Mouse (Mus musculus): Measurements from ENCODE around the gene Nfatc3.

DNA sequence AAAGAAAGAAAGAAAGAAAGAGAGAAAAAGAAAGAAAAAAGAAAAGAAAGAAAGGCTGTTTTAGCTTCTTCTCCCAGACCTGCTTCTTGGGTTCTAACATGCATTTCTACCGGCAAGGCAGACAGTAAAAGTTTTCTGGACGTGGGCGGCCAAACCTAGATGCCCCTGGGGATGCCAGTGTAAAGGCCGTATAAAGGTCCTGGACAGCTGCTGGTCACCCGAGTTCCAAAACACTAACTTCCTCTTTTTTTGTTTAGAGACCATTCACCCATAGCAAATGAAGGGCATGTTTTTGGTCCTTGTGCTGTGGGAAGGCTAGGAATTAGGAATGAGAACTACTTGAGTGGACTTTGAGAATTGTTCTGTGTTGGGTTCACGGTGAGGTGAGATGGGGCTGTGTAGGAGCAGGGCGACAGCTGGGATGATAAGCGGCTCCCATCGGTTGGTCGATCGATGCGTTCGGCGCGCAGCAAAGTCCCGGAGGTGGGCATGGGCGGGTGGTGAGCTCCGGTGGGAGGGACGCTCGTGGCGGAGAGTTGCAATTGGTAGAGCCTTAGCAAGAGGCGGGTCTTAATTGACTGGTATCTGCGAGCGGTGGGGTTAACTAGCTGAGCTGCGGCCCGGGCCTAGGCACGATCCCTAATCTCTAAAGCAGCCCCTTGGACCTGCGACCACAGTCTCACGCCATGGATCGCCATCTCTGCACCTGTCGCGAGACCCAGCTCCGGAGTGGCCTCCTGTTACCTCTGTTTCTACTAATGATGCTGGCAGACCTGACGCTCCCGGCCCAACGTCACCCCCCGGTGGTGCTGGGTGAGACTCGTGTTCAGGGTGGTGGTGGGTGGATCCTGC lies 91.4 kb downstream of the Nfatc3 start, which contains the start of gene Pla2g15:
- TF ChIP-seq CTCF (IDR thresholded peaks at IDR 0.05; ENCODE audit: low read depth, low read length) (no peak), POLR2A (IDR thresholded peaks at IDR 0.05; ENCODE audit: insufficient read depth, low read length) (peak; percentile 51)
